Mouse (Mus musculus) fibroblast of lung, adult 2 months (primary cell): ENCODE measurements around the gene Srebf1.

Experiments used
- DNase-seq: peaks from one replicate; pipeline ENCODE4 v3.0.0-alpha.2; 2011; ENCODE audit warnings: low read depth

Gene Srebf1

GRCm38 (mm10) chr11:60222469-60223236 lies at the start of gene Srebf1:
Srebf1 (minus strand) TSS chr11:60222581.
- DNase-seq: no peak

GRCm38 (mm10) chr11:60268563-60268962 lies 46.2 kb upstream of the Srebf1 start:
- no peak for DNase-seq

- DNase-seq: no peak
Observed at GRCm38 (mm10) chr11:60265271-60265985, 43.0 kb upstream of the Srebf1 start.

- no peak for DNase-seq
Observed at GRCm38 (mm10) chr11:60264651-60265050, 42.3 kb upstream of the Srebf1 start.

GRCm38 (mm10) chr11:60262396-60262795 lies 40.0 kb upstream of the Srebf1 start:
- no peak for DNase-seq

GRCm38 (mm10) chr11:60260743-60261142 lies 38.4 kb upstream of the Srebf1 start:
- no peak for DNase-seq

GRCm38 (mm10) chr11:60257696-60258095 lies 35.3 kb upstream of the Srebf1 start:
- DNase-seq: no peak

- DNase-seq: no peak
Observed at GRCm38 (mm10) chr11:60256713-60257112, 34.3 kb upstream of the Srebf1 start.

GRCm38 (mm10) chr11:60256176-60256681 lies 33.8 kb upstream of the Srebf1 start:
- DNase-seq: peak; percentile 41

GRCm38 (mm10) chr11:60255639-60256038 lies 33.3 kb upstream of the Srebf1 start:
- DNase-seq: no peak

- DNase-seq: no peak
Observed at GRCm38 (mm10) chr11:60255181-60255580, 32.8 kb upstream of the Srebf1 start.

- DNase-seq: no peak
Observed at GRCm38 (mm10) chr11:60254308-60254707, 31.9 kb upstream of the Srebf1 start.

- DNase-seq: no peak
Observed at GRCm38 (mm10) chr11:60253546-60253945, 31.2 kb upstream of the Srebf1 start.

GRCm38 (mm10) chr11:60250971-60251643 lies 28.7 kb upstream of the Srebf1 start:
- no peak for DNase-seq

- no peak for DNase-seq
Observed at GRCm38 (mm10) chr11:60249885-60250284, 27.5 kb upstream of the Srebf1 start.

- no peak for DNase-seq
Observed at GRCm38 (mm10) chr11:60248596-60249404, 26.4 kb upstream of the Srebf1 start.

GRCm38 (mm10) chr11:60247753-60248550 lies 25.6 kb upstream of the Srebf1 start:
- DNase-seq: no peak

- DNase-seq: no peak
Observed at GRCm38 (mm10) chr11:60246077-60246476, 23.7 kb upstream of the Srebf1 start.

GRCm38 (mm10) chr11:60244503-60245143 lies 22.2 kb upstream of the Srebf1 start:
- no peak for DNase-seq

GRCm38 (mm10) chr11:60240509-60240908 lies 18.1 kb upstream of the Srebf1 start:
- no peak for DNase-seq
